ENCODE assay signal across 39 mouse cellular contexts in genomic region chr16:38401468-38401867, GRCm38 (mm10). TPM values are rescaled to one million over a fixed set of nuclear protein-coding genes. Genes with fewer than 3 reads are reported as not detected.
"Had no signal": no experiment of that assay in that cellular context is flagged by ENCODE, and none has a peak within 500 bp of the region (broad histone marks: within the 10 kb centered on the region; RNA-seq: fewer than 3 reads in every experiment).

No protein-coding gene starts in this region.

- H3K9ac ChIP-seq: embryonic facial prominence, embryonic 12.5 days; embryonic facial prominence, embryonic 13.5 days; embryonic facial prominence, embryonic 15.5 days; forebrain, embryonic 12.5 days; forebrain, embryonic 13.5 days; forebrain, embryonic 15.5 days; forebrain, postnatal 0 days had no signal

- H3K4me3 ChIP-seq: embryonic facial prominence, embryonic 10.5 days; embryonic facial prominence, embryonic 12.5 days; embryonic facial prominence, embryonic 13.5 days; embryonic facial prominence, embryonic 15.5 days; erythroblast, embryonic 14.5 days; forebrain, embryonic 10.5 days; forebrain, embryonic 12.5 days; forebrain, embryonic 13.5 days; forebrain, embryonic 15.5 days; gastrocnemius, adult 2 months; heart, adult 2 months; heart, embryonic 10.5 days had no signal

- H3K4me2 ChIP-seq: embryonic facial prominence, embryonic 12.5 days; embryonic facial prominence, embryonic 13.5 days; embryonic facial prominence, embryonic 15.5 days; forebrain, embryonic 12.5 days; forebrain, embryonic 13.5 days; forebrain, embryonic 15.5 days had no signal

- H3K36me3 ChIP-seq: embryonic facial prominence, embryonic 10.5 days; embryonic facial prominence, embryonic 12.5 days; embryonic facial prominence, embryonic 13.5 days; embryonic facial prominence, embryonic 15.5 days; forebrain, embryonic 10.5 days; forebrain, embryonic 12.5 days; forebrain, embryonic 15.5 days; heart, embryonic 10.5 days had no signal

- H3K27me3 ChIP-seq: embryonic facial prominence, embryonic 12.5 days; embryonic facial prominence, embryonic 13.5 days; embryonic facial prominence, embryonic 15.5 days; forebrain, embryonic 12.5 days; forebrain, embryonic 13.5 days; forebrain, embryonic 15.5 days had no signal

- DNase-seq: cerebellum, adult 9-10 months; cerebellum, adult 9-11 months; cerebellum, postnatal 10 days; cerebellum, postnatal 14 days; cerebellum, postnatal 25 days; cerebellum, postnatal 36 days; embryo, embryonic 11 days; forebrain, postnatal 0 days; gastrocnemius, adult 2 months; gastrocnemius, postnatal 10 days; gastrocnemius, postnatal 14 days; gastrocnemius, postnatal 25 days; gastrocnemius, postnatal 36 days; heart, adult 18-20 months; heart, adult 2 months had no signal

- ATAC-seq: forebrain, embryonic 13.5 days; forebrain, embryonic 14.5 days; forebrain, embryonic 15.5 days; forebrain, embryonic 16.5 days; forebrain, postnatal 0 days had no signal

- H3K27ac ChIP-seq: embryonic facial prominence, embryonic 10.5 days; embryonic facial prominence, embryonic 12.5 days; embryonic facial prominence, embryonic 15.5 days; forebrain, embryonic 10.5 days; forebrain, embryonic 12.5 days; forebrain, embryonic 15.5 days; gastrocnemius, adult 2 months; heart, adult 2 months; heart, embryonic 10.5 days had no signal

- H3K9me3 ChIP-seq: embryonic facial prominence, embryonic 10.5 days; embryonic facial prominence, embryonic 12.5 days; embryonic facial prominence, embryonic 13.5 days; embryonic facial prominence, embryonic 15.5 days; forebrain, embryonic 10.5 days; forebrain, embryonic 12.5 days; forebrain, embryonic 13.5 days; forebrain, embryonic 15.5 days; heart, embryonic 10.5 days had no signal

RNA-seq across cellular contexts. Expression of gene Pla1a, which starts 31.5 kb away (rescaled TPM):
- total RNA-seq: common myeloid progenitor, adult 5-6 weeks; granulocyte monocyte progenitor cell, adult 5-6 weeks had no signal
- polyA plus RNA-seq: embryonic facial prominence, embryonic 10.5 days; embryonic facial prominence, embryonic 11.5 days; erythroblast, embryonic 14.5 days; forebrain, embryonic 10.5 days had no signal

RNA-seq across cellular contexts. Expression of gene Popdc2, which starts 39.5 kb away (rescaled TPM):
- total RNA-seq: granulocyte monocyte progenitor cell, adult 5-6 weeks had no signal

RNA-seq across cellular contexts. Expression of gene Cd80, which starts 53.9 kb away (rescaled TPM):
- total RNA-seq: granulocyte monocyte progenitor cell, adult 5-6 weeks had no signal
- polyA plus RNA-seq: erythroblast, embryonic 14.5 days had no signal

RNA-seq across cellular contexts. Expression of gene Gm21987, which starts 54.6 kb away (rescaled TPM):
- total RNA-seq: common myeloid progenitor, adult 5-6 weeks; forebrain, postnatal 0 days; gastrocnemius, adult 18-20 months; gastrocnemius, adult 2 months; gastrocnemius, adult 8-10 months; gastrocnemius, postnatal 10 days; gastrocnemius, postnatal 14 days; gastrocnemius, postnatal 25 days; gastrocnemius, postnatal 36 days; gastrocnemius, postnatal 4 days; granulocyte monocyte progenitor cell, adult 5-6 weeks; heart, adult 2 months; heart, adult 8-10 months had no signal
- polyA plus RNA-seq: cortical plate, adult 2 months; embryonic facial prominence, embryonic 10.5 days; embryonic facial prominence, embryonic 12.5 days; embryonic facial prominence, embryonic 13.5 days; embryonic facial prominence, embryonic 14.5 days; embryonic facial prominence, embryonic 15.5 days; forebrain, embryonic 10.5 days; forebrain, embryonic 11.5 days; forebrain, embryonic 12.5 days; forebrain, embryonic 13.5 days; forebrain, embryonic 14.5 days; forebrain, embryonic 15.5 days; forebrain, embryonic 16.5 days; forebrain, postnatal 0 days; frontal cortex, adult 2 months; gonadal fat pad, adult 2 months; heart, adult 2 months had no signal
